23 mouse cellular contexts compared by ENCODE assay signal in genomic region chr13:16200046-16200445, GRCm38 (mm10).
DNase-seq lines count a peak whose midpoint lies in the region; ATAC-seq and TF ChIP-seq lines count a peak whose summit lies in the region.
"Had no signal": no experiment of that assay in that cellular context is flagged by ENCODE, and none has a peak within 500 bp of the region (broad histone marks: within the 10 kb centered on the region; RNA-seq: fewer than 3 reads in every experiment).

No protein-coding gene starts in this region.

- no peaks in the 10 kb centered on the region for H3K36me3 ChIP-seq in C2C12 (ENCODE audit: control insufficient read depth, insufficient read depth)
- no peaks in the 10 kb centered on the region for H3K36me3 ChIP-seq in limb, embryonic 10.5 days
- H3K36me3 ChIP-seq: embryonic facial prominence, embryonic 10.5 days; embryonic facial prominence, embryonic 12.5 days; forebrain, embryonic 15.5 days; G1E had no signal

- H3K27me3 ChIP-seq in C2C12 (ENCODE audit: control insufficient read depth, insufficient read depth, insufficient read length): no peaks in the 10 kb centered on the region
- no peaks in the 10 kb centered on the region for H3K27me3 ChIP-seq in limb, embryonic 10.5 days (ENCODE audit: low read depth, poor library complexity, severe bottlenecking)
- H3K27me3 ChIP-seq: CH12.LX; embryonic facial prominence, embryonic 12.5 days; forebrain, embryonic 13.5 days; forebrain, embryonic 15.5 days had no signal

- no peak overlapping the region for H3K4me3 ChIP-seq in C2C12 (ENCODE audit: insufficient read depth, poor library complexity, severe bottlenecking)
- H3K4me3 ChIP-seq in limb, embryonic 10.5 days: no peak overlapping the region
- H3K4me3 ChIP-seq: embryonic facial prominence, embryonic 10.5 days; embryonic facial prominence, embryonic 12.5 days; forebrain, embryonic 13.5 days; forebrain, embryonic 15.5 days had no signal

- ATAC-seq in common myeloid progenitor, adult 5-6 weeks (replicated peaks; ENCODE audit: low read depth, poor library complexity, severe bottlenecking): 0 out of 2 replicates have a peak, but pooled peaks have one; percentile 29
- ATAC-seq in megakaryocyte progenitor cell, adult 5-6 weeks (replicated peaks; ENCODE audit: poor library complexity): peak; percentile 65
- ATAC-seq: CD4-positive, CD25-positive, alpha-beta regulatory T cell, adult 4 months; forebrain, embryonic 13.5 days; forebrain, embryonic 15.5 days; forebrain, postnatal 0 days had no signal

- WGBS in limb, embryonic 10.5 days: 93% methylated on average over 1 of the region's 1 CpGs

- H3K9me3 ChIP-seq in limb, embryonic 10.5 days (replicated peaks): no peaks in the 10 kb centered on the region
- H3K9me3 ChIP-seq: embryonic facial prominence, embryonic 10.5 days; embryonic facial prominence, embryonic 12.5 days; forebrain, embryonic 13.5 days; forebrain, embryonic 15.5 days; G1E had no signal

- H3K79me3 ChIP-seq in C2C12 (ENCODE audit: low read depth): no peaks in the 10 kb centered on the region

- no peak overlapping the region for H3ac ChIP-seq in C2C12 (ENCODE audit: control insufficient read depth, insufficient read length, low read depth)

- TF ChIP-seq CTCF in C2C12 (IDR thresholded peaks at IDR 0.05; ENCODE audit: control insufficient read depth, insufficient read depth, insufficient read length): no peak

- no peaks in the 10 kb centered on the region for H3K79me2 ChIP-seq in C2C12 (ENCODE audit: control insufficient read depth, insufficient read depth)

- H3K4me1 ChIP-seq in limb, embryonic 10.5 days: peaks cover 11% of the 10 kb centered on the region
- H3K4me1 ChIP-seq: embryonic facial prominence, embryonic 12.5 days; forebrain, embryonic 13.5 days had no signal

- peak; percentile 40 for DNase-seq in Muller cell, postnatal 12 days (ENCODE audit: inconsistent ontology term)
- no peak for DNase-seq in limb, embryonic 10.5 days (ENCODE audit: low spot score)
- no peak for DNase-seq in testis, postnatal 14 days (ENCODE audit: low spot score)
- DNase-seq in cerebellum, postnatal 10 days: no peak
- DNase-seq: adrenal gland, adult 2 months; adrenal gland, postnatal 10 days; adrenal gland, postnatal 25 days; cerebellum, adult 11-12 months; cerebellum, adult 2 months; cerebellum, adult 9-10 months; cerebellum, postnatal 14 days; cerebellum, postnatal 36 days; forebrain, postnatal 0 days had no signal

- no peak overlapping the region for H3K27ac ChIP-seq in limb, embryonic 10.5 days
- H3K27ac ChIP-seq: embryonic facial prominence, embryonic 10.5 days; embryonic facial prominence, embryonic 12.5 days; forebrain, embryonic 13.5 days; forebrain, embryonic 15.5 days had no signal

TF ChIP-seq in C2C12, 6 proteins besides CTCF, POLR2A, EP300 and RAD21:
- TF ChIP-seq MAX (IDR thresholded peaks at IDR 0.05): no peak
- TF ChIP-seq USF1 (IDR thresholded peaks at IDR 0.05; ENCODE audit: low read depth): no peak
- no peak for TF ChIP-seq CEBPB (IDR thresholded peaks at IDR 0.05; ENCODE audit: low read depth)
- peak; percentile 26 for TF ChIP-seq MYOD1 (IDR thresholded peaks at IDR 0.05; ENCODE audit: control insufficient read depth, insufficient read length, low read depth)
- TF ChIP-seq MYOG (IDR thresholded peaks at IDR 0.05; ENCODE audit: control insufficient read depth, extremely low read depth, insufficient read length): no peak
- no peak for TF ChIP-seq FOSL1 (IDR thresholded peaks at IDR 0.05; ENCODE audit: insufficient read depth, low read length, poor library complexity, severe bottlenecking)
